Mouse (Mus musculus): ENCODE data around the gene Igf2r. TPM values are rescaled to one million over a fixed set of nuclear protein-coding genes. Genes with fewer than 3 reads are reported as not detected.

Igf2r gene
- polyA plus RNA-seq, 1 experiment from 2014 or later = 11.9 TPM

DNA sequence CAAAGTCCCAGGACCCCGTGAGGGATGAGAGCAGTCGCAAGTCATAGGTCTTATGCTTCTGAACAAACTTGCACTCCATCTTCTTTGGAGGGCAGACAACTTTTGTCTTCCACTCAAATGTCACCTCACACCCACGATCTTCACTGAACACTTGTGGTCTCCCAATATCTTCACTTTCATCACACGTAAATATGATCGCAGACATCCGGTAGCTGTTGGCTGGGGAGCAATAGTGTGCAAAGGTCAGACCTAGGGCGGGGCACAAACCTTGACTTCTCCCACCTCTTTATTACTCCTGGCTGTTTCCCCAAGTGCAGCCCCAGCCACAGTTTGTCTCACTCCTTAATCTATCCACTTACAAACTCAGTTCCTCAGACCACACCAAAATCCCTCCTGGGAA is 77.6 kb downstream of the Igf2r start:
- H3K27ac ChIP-seq (ENCODE audit: low read length) = no peak overlapping the region
- H3K27me3 ChIP-seq (replicated peaks; ENCODE audit: control insufficient read depth, insufficient read depth, low read length) = no peaks in the 10 kb centered on the region
- WGBS = 95% methylated on average over 7 of the region's 7 CpGs
- no peak for ATAC-seq
- H3K4me1 ChIP-seq (replicated peaks; ENCODE audit: control insufficient read depth, insufficient read depth, low read length) = no peaks in the 10 kb centered on the region
- no peak overlapping the region for H3K4me3 ChIP-seq (replicated peaks; ENCODE audit: low read length)
- H3K9me3 ChIP-seq (ENCODE audit: control insufficient read depth, low read length) = no peaks in the 10 kb centered on the region
- peaks cover 59% of the 10 kb centered on the region for H3K36me3 ChIP-seq (ENCODE audit: control insufficient read depth, insufficient read depth)
- H3K9ac ChIP-seq (replicated peaks; ENCODE audit: low read depth, low read length) = no peak overlapping the region
- no peak overlapping the region for H3K4me2 ChIP-seq (ENCODE audit: low read length)

DNA sequence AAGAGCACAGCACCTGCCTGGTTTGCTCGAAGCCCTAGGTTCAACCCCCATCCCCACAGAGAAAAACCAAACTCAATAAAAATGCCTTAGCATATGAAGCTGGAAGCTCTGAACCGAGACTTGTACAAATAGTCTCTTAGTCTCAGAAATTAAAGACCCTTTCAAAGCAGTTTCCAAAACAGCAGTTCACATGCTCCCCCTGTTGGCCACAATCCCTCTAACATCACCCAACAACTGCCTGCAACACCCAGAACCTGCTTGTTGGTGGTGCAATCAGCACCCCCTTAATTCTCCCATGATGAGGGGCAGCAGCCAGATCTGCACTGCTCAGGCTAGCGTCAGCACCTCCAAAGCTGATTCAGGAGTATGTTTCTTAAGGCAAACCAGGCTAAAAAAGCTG is 79.9 kb downstream of the Igf2r start:
- H3K27me3 ChIP-seq (replicated peaks; ENCODE audit: control insufficient read depth, insufficient read depth, low read length) = no peaks in the 10 kb centered on the region
- H3K9ac ChIP-seq (replicated peaks; ENCODE audit: low read depth, low read length) = no peak overlapping the region
- no peak overlapping the region for H3K27ac ChIP-seq (ENCODE audit: low read length)
- H3K9me3 ChIP-seq (ENCODE audit: control insufficient read depth, low read length) = no peaks in the 10 kb centered on the region
- peaks cover 54% of the 10 kb centered on the region for H3K36me3 ChIP-seq (ENCODE audit: control insufficient read depth, insufficient read depth)
- H3K4me3 ChIP-seq (replicated peaks; ENCODE audit: low read length) = no peak overlapping the region
- H3K4me1 ChIP-seq (replicated peaks; ENCODE audit: control insufficient read depth, insufficient read depth, low read length) = no peaks in the 10 kb centered on the region
- no peak overlapping the region for H3K4me2 ChIP-seq (ENCODE audit: low read length)
- no peak for ATAC-seq
- WGBS = 83% methylated on average over 3 of the region's 3 CpGs

DNA sequence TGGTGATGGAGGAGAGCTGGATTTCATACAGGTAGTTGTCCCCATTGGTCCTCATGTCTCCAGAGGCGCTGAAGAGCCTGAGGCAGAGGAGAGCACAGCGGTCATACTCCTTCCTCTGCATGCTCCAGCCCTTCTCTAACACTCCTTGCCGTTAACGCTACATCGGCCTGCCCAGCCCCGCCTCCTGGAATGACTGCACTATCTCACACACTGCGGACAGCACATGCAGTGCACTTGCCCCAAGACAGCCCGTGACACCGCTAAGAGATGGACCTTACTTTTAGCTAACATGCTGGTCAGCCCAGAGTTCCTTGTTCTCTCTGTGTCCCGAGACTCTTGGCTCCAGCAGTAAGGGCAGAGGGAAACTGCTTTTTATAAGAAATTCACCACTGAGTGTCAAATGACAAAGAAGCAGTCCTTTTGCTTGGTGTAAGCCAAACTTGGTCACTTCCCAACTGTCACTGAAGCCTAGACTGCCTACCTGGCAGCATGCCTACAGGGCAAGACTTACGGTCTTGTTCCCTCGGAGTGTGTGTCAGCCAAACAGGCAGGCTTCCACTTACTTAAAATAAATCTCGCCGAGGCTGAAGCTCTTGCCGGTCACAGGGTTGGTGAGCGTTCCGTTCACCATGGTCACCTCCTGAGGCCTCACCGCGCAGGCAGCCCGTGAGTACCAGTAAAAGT is 80.9 kb downstream of the Igf2r start:
- H3K36me3 ChIP-seq (ENCODE audit: control insufficient read depth, insufficient read depth) = peaks cover 58% of the 10 kb centered on the region
- no peak overlapping the region for H3K4me2 ChIP-seq (ENCODE audit: low read length)
- H3K27me3 ChIP-seq (replicated peaks; ENCODE audit: control insufficient read depth, insufficient read depth, low read length) = no peaks in the 10 kb centered on the region
- H3K9ac ChIP-seq (replicated peaks; ENCODE audit: low read depth, low read length) = no peak overlapping the region
- H3K4me1 ChIP-seq (replicated peaks; ENCODE audit: control insufficient read depth, insufficient read depth, low read length) = no peaks in the 10 kb centered on the region
- no peak overlapping the region for H3K4me3 ChIP-seq (replicated peaks; ENCODE audit: low read length)
- WGBS = 90% methylated on average over 20 of the region's 20 CpGs
- H3K27ac ChIP-seq (ENCODE audit: low read length) = no peak overlapping the region
- no peaks in the 10 kb centered on the region for H3K9me3 ChIP-seq (ENCODE audit: control insufficient read depth, low read length)
- no peak for ATAC-seq

DNA sequence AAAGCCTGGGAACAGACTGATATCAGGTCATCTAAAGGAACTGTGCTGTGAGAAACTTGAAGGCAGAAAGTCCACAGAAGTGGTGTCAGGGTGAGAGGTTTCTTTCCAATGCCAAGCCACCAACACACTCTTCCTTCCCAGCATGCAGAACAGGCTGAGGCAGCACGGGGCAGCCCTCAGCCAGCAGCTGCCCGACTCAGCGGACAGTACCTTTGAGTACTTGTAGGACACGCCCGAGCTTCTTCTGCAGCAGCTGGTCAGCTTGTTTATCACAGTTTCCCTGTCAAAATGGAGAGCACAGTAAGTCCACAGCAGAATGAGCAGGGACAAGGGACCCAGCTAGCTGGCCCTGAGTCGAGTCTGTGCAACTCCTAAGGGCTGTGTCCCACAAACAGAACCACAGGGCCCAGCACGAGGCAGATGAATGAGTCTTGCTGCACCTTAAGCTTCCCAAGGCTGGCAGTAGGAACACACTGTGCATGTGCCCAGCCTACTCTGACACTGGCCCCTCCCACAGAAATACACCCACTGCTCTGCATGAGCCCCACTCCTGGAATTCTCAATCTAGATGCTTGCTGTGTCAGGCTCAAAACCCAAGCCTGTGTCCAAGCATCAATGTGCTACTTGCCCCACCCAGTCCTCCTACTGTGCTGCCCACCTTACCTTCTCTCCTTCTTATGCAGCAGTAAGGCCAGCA is 84.4 kb downstream of the Igf2r start:
- no peaks in the 10 kb centered on the region for H3K9me3 ChIP-seq (ENCODE audit: control insufficient read depth, low read length)
- no peak overlapping the region for H3K9ac ChIP-seq (replicated peaks; ENCODE audit: low read depth, low read length)
- 95% methylated on average over 7 of the region's 7 CpGs for WGBS
- H3K36me3 ChIP-seq (ENCODE audit: control insufficient read depth, insufficient read depth) = peaks cover 52% of the 10 kb centered on the region
- H3K4me1 ChIP-seq (replicated peaks; ENCODE audit: control insufficient read depth, insufficient read depth, low read length) = no peaks in the 10 kb centered on the region
- no peaks in the 10 kb centered on the region for H3K27me3 ChIP-seq (replicated peaks; ENCODE audit: control insufficient read depth, insufficient read depth, low read length)
- ATAC-seq = no peak
- no peak overlapping the region for H3K27ac ChIP-seq (ENCODE audit: low read length)
- no peak overlapping the region for H3K4me2 ChIP-seq (ENCODE audit: low read length)
- no peak overlapping the region for H3K4me3 ChIP-seq (replicated peaks; ENCODE audit: low read length)

DNA sequence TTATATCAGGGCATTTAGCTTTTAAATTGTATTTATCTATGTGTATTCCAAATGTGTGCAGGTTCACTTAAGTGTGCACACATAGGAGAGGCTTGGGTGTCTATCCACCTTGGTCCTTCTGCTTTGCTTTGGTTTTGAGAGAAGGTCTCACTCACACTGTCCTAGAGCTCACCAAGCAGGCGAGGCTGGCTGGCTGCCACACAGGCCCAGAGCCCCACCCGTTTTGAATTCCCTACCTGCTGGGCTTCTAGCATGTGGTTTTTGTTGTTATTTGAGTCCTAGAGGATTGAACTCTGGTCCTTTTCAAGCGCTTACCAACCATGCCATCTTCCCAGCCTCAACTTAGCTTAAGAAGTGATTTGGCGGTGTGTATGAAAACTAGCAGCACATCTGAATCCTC is 85.1 kb downstream of the Igf2r start:
- no peaks in the 10 kb centered on the region for H3K9me3 ChIP-seq (ENCODE audit: control insufficient read depth, low read length)
- ATAC-seq = no peak
- no peak overlapping the region for H3K9ac ChIP-seq (replicated peaks; ENCODE audit: low read depth, low read length)
- H3K27ac ChIP-seq (ENCODE audit: low read length) = no peak overlapping the region
- no peak overlapping the region for H3K4me2 ChIP-seq (ENCODE audit: low read length)
- H3K36me3 ChIP-seq (ENCODE audit: control insufficient read depth, insufficient read depth) = peaks cover 49% of the 10 kb centered on the region
- H3K4me1 ChIP-seq (replicated peaks; ENCODE audit: control insufficient read depth, insufficient read depth, low read length) = no peaks in the 10 kb centered on the region
- no peak overlapping the region for H3K4me3 ChIP-seq (replicated peaks; ENCODE audit: low read length)
- H3K27me3 ChIP-seq (replicated peaks; ENCODE audit: control insufficient read depth, insufficient read depth, low read length) = no peaks in the 10 kb centered on the region
- 75% methylated on average over 4 of the region's 4 CpGs for WGBS

DNA sequence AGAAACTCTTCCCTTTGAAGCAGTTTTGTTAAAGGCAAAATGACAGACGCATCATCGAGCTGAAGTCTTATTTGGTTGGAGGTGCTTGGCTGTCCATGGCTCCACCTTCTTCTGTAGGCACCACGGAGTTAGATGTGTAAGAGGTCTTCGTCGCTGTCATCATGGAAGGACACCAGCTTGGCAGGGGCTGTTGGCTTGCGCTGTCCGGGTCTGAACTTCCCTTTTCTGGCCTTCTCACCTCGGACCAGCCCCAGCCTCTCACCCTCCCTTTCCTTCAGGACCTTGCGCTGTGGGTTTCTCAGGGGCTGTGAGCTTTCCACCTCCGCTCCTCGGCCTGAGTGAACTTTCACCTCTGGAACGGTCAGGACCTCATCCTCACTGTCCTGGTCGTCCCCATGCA is 85.9 kb downstream of the Igf2r start:
- H3K4me1 ChIP-seq (replicated peaks; ENCODE audit: control insufficient read depth, insufficient read depth, low read length) = no peaks in the 10 kb centered on the region
- ATAC-seq = no peak
- H3K36me3 ChIP-seq (ENCODE audit: control insufficient read depth, insufficient read depth) = peaks cover 44% of the 10 kb centered on the region
- no peaks in the 10 kb centered on the region for H3K27me3 ChIP-seq (replicated peaks; ENCODE audit: control insufficient read depth, insufficient read depth, low read length)
- no peaks in the 10 kb centered on the region for H3K9me3 ChIP-seq (ENCODE audit: control insufficient read depth, low read length)
- H3K27ac ChIP-seq (ENCODE audit: low read length) = no peak overlapping the region
- H3K4me2 ChIP-seq (ENCODE audit: low read length) = no peak overlapping the region
- no peak overlapping the region for H3K9ac ChIP-seq (replicated peaks; ENCODE audit: low read depth, low read length)
- no peak overlapping the region for H3K4me3 ChIP-seq (replicated peaks; ENCODE audit: low read length)
- 92% methylated on average over 13 of the region's 13 CpGs for WGBS

DNA sequence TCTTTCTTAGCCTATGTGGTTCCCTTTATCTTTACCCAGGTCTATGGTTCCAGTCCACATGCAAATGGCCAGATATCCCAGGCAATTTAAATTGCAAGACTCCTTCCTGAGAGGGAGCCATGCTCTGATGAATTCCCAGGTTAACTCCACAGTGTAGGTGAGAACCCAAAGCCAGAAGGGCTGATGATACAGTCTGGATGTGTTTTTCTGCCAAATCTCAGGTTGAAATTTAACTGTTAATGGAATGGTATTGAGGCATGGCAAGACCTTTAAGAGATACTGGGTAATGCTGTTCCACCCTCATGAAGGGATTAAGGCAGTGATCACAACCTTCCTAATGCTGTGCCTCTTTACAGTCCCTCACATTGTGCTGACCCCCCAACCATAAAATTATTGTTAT is 91.2 kb downstream of the Igf2r start:
- Histone ChIP-seq H3K4me3 (replicated peaks; ENCODE audit: low read length) (no peak overlapping the region), H3K27ac (ENCODE audit: low read length) (no peak overlapping the region), H3K9ac (replicated peaks; ENCODE audit: low read depth, low read length) (no peak overlapping the region), H3K27me3 (replicated peaks; ENCODE audit: control insufficient read depth, insufficient read depth, low read length) (no peaks in the 10 kb centered on the region), H3K36me3 (ENCODE audit: control insufficient read depth, insufficient read depth) (peaks cover 8% of the 10 kb centered on the region), H3K4me1 (replicated peaks; ENCODE audit: control insufficient read depth, insufficient read depth, low read length) (no peaks in the 10 kb centered on the region), H3K4me2 (ENCODE audit: low read length) (no peak overlapping the region), H3K9me3 (ENCODE audit: control insufficient read depth, low read length) (no peaks in the 10 kb centered on the region)
- no peak for ATAC-seq

DNA sequence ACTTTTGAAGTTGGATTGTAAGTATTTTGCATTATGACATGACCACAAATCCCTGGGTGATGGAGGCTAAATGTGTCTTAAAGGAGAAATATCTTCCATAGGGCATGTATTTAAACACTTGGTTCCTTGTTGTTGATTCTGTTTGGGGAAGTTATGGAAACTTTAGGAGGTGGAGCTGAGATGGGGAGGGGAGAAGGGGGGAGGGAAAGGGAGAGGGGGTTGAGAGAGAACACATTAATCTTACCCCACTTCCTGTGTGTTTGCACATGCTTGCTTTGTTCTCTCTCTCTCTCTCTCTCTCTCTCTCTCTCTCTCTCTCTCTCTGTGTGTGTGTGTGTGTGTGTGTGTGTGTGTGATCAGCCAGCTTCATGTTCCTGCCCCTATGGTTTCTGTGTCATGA is 92.3 kb downstream of the Igf2r start:
- no peaks in the 10 kb centered on the region for H3K9me3 ChIP-seq (ENCODE audit: control insufficient read depth, low read length)
- no peak overlapping the region for H3K4me3 ChIP-seq (replicated peaks; ENCODE audit: low read length)
- H3K36me3 ChIP-seq (ENCODE audit: control insufficient read depth, insufficient read depth) = peaks cover 3% of the 10 kb centered on the region
- no peaks in the 10 kb centered on the region for H3K4me1 ChIP-seq (replicated peaks; ENCODE audit: control insufficient read depth, insufficient read depth, low read length)
- H3K9ac ChIP-seq (replicated peaks; ENCODE audit: low read depth, low read length) = no peak overlapping the region
- ATAC-seq = no peak
- no peaks in the 10 kb centered on the region for H3K27me3 ChIP-seq (replicated peaks; ENCODE audit: control insufficient read depth, insufficient read depth, low read length)
- H3K4me2 ChIP-seq (ENCODE audit: low read length) = no peak overlapping the region
- no peak overlapping the region for H3K27ac ChIP-seq (ENCODE audit: low read length)

DNA sequence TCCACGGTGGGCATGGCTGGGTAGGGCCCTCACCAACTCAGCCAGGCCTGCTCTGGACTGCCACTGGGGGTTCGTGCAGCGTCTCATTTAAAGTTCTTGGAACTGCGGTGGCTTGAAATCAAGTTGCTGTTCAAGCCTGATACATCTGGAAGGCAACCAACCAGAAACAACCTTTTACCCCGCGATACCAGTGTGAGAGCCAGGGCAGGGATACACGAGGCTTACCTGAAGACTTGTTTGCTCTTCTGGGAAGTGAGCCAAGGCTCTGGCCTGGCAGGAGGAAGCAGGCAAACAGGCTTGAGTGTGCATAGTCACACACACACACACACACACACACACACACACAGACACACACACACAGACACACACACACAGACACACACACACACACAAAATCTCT is 93.8 kb downstream of the Igf2r start, which contains the start of gene Slc22a1:
Gene Slc22a1 (minus strand): TSS at position 184 of the 400 bp plus-strand sequence.
- no peak for ATAC-seq
- Histone ChIP-seq H3K27me3 (replicated peaks; ENCODE audit: control insufficient read depth, insufficient read depth, low read length) (no peaks in the 10 kb centered on the region), H3K9ac (replicated peaks; ENCODE audit: low read depth, low read length) (no peak within 1 kb of the TSS), H3K4me2 (ENCODE audit: low read length) (no peak within 1 kb of the TSS), H3K4me1 (replicated peaks; ENCODE audit: control insufficient read depth, insufficient read depth, low read length) (no peaks in the 10 kb centered on the region), H3K36me3 (ENCODE audit: control insufficient read depth, insufficient read depth) (peaks cover 3% of the 10 kb centered on the region; the same call in 1 of the 2 replicates), H3K4me3 (replicated peaks; ENCODE audit: low read length) (no peak within 1 kb of the TSS), H3K9me3 (ENCODE audit: control insufficient read depth, low read length) (no peaks in the 10 kb centered on the region), H3K27ac (ENCODE audit: low read length) (no peak within 1 kb of the TSS)
- 82% methylated on average over 7 of the region's 7 CpGs for WGBS

Data from forebrain, embryonic 16.5 days (tissue).